Mouse (Mus musculus) neural tube, embryonic 14.5 days (tissue): Measurements from ENCODE around the gene Lgr5. TPM values are rescaled to one million over a fixed set of nuclear protein-coding genes. Genes with fewer than 3 reads are reported as not detected.
A peak's percentile ranks its signal among the peaks of the same experiment; 100 is the strongest.

Experiments used
- ATAC-seq: fragments of 200-750 bp; cut with Nextera tagmentation; 2 replicates; pipeline ENCODE4 v1.8.0; 2017; ENCODE audit warnings: low read depth, mild to moderate bottlenecking, moderate TSS enrichment, moderate library complexity
- H3K27ac ChIP-seq: fragments of 300-500 bp; sonication (generic); 2 replicates; pipeline ENCODE4 v1.5.1; 2014; ENCODE audit warnings: low read depth, mild to moderate bottlenecking, control low read depth, low read length, moderate library complexity, mixed read lengths
- H3K27me3 ChIP-seq: fragments of 300-500 bp; sonication (generic); 2 replicates; pipeline ENCODE4 v1.6.1; 2014; ENCODE audit warnings: low read length; ENCODE audit not compliant: control insufficient read depth, insufficient read depth
- H3K36me3 ChIP-seq: fragments of 300-500 bp; sonication (generic); 2 replicates; pipeline ENCODE4 v1.6.1; 2014; ENCODE audit warnings: low read length, mixed read lengths; ENCODE audit not compliant: control insufficient read depth, insufficient read depth
- H3K4me1 ChIP-seq: fragments of 300-500 bp; sonication (generic); 2 replicates; pipeline ENCODE4 v1.6.1; 2014; ENCODE audit warnings: low read length; ENCODE audit not compliant: control insufficient read depth, insufficient read depth
- H3K4me2 ChIP-seq: fragments of 300-500 bp; sonication (generic); 2 replicates; pipeline ENCODE4 v1.6.1; 2014; ENCODE audit warnings: mild to moderate bottlenecking, low read depth, low read length, control low read depth
- H3K4me3 ChIP-seq: fragments of 300-500 bp; sonication (generic); 2 replicates; pipeline ENCODE4 v1.5.1; 2014; ENCODE audit warnings: low read depth, low read length, control low read depth, mixed read lengths
- H3K9ac ChIP-seq: fragments of 300-500 bp; sonication (generic); replicated peaks from 2 replicates; pipeline ENCODE4 v1.6.1; 2014; ENCODE audit warnings: low read depth, mild to moderate bottlenecking, control low read depth, low read length, mixed read lengths
- H3K9me3 ChIP-seq: fragments of 300-500 bp; sonication (generic); 2 replicates; pipeline ENCODE4 v1.6.1; 2016; ENCODE audit warnings: low read length; ENCODE audit not compliant: control insufficient read depth
- WGBS: fragments of 180-500 bp; shearing (Covaris S2); extraction: QIAGEN DNeasy Blood & Tissue Kit; methylation state at CpG from one replicate; pipeline ENCODE4 v1.1.7; 2014; 5-methylcytosine and 5-hydroxymethylcytosine counted together
- polyA plus RNA-seq: library from polyadenylated mRNA; unstranded; fragments of >200 nt; fragmentation: Nextera tagmentation; extraction: Ambion mirVana; gene quantifications from 2 replicates; pipeline ENCODE4 v1.2.1, GENCODE M21; 2014

Lgr5 gene
- polyA plus RNA-seq, 1 experiment from 2014 or later: 5.3 TPM

DNA sequence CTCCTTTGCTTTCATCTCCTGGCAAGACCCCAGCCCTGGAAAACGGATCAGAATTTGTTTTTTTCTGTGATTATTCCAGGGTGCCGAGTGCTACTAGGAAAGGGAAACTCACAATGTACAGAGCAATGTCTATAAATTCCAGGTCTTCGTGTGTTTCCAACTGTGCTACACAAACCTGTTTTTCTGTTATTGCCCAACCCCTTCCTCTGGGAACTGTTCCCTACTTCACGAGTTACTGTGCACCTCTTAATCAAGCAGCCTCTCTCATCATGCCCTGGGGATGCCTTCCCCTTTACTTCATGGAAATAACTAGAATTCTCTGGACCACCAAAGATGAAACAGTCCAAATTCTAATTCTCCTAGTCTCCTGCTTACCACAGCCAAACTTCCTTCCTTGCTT, 58.7 kb downstream of the Lgr5 start:
- no peak overlapping the region for H3K9ac ChIP-seq
- 63% methylated on average over 4 of the region's 4 CpGs for WGBS

DNA sequence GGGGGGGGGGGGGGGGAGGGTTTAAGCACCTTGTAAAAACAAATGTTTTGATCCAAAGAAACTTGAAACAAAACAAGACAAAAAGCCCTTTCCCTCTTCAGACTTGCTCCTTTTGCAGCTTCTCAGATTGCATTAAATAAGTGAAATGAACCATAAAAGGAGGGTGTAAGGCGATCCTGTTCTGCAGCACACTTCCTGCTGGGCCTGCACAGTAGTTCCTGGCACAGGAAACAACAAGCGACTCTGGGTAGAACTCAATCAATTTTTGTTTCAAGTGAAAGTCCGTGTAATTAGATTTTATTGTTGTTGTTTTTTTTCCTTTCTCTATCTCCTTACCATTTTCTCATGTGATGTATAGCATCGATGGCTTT, 66.5 kb downstream of the Lgr5 start:
- H3K27ac ChIP-seq: no peak overlapping the region
- H3K9ac ChIP-seq: no peak overlapping the region
- no peak overlapping the region for H3K4me3 ChIP-seq
- H3K9me3 ChIP-seq: no peaks in the 10 kb centered on the region
- no peaks in the 10 kb centered on the region for H3K36me3 ChIP-seq
- no peak overlapping the region for H3K4me2 ChIP-seq
- 13% methylated on average over 4 of the region's 4 CpGs for WGBS
- no peaks in the 10 kb centered on the region for H3K4me1 ChIP-seq
- ATAC-seq: no peak
- H3K27me3 ChIP-seq: no peaks in the 10 kb centered on the region

More for the DNA sequence above, 58.7 kb downstream of the Lgr5 start:
- Histone ChIP-seq H3K36me3 (no peaks in the 10 kb centered on the region), H3K4me3 (no peak overlapping the region), H3K27me3 (no peaks in the 10 kb centered on the region), H3K4me2 (no peak overlapping the region), H3K27ac (no peak overlapping the region), H3K4me1 (no peaks in the 10 kb centered on the region), H3K9me3 (no peaks in the 10 kb centered on the region)
- no peak for ATAC-seq

DNA sequence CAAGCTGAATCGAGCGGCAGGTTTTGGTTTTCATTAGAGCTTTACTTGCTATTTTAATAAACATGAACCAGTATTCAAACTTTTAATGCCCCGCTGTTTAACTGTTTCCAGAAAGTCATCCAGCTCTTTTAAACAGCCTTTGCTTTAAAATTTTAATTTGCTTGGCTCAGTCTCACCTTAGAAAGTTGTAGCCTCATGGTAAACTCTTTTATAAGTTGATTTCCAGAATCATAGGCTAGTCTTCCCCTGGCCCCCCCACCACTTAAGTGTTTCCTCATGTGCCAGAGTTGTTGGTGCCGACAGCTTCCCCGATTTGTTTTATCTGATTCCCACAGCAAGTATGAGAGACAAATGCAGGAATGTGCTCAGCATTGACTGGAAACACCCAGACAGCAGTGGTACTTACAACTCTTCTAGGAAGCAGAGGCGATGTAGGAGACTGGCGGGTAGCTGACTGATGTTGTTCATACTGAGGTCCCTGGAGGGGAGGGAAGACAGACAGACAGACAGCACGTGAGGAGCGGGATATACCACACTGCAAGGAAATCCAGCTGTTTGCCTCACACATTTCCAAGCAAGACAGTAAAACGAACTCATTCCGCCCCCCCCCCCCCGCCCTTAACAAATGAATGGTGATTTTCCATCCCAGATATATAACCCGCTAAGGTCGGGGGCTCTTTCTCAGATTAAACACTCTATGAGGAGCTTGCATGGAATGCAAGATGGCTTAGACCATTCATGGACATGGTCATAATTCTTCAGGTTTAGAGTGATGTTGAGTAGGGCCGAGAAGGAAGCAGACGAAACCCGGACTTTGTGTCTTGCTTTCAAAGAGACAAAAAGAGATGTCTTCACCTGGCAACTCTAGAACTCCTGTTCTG, 67.1 kb downstream of the Lgr5 start:
- 34% methylated on average over 17 of the region's 17 CpGs for WGBS
- no peaks in the 10 kb centered on the region for H3K36me3 ChIP-seq
- no peak overlapping the region for H3K9ac ChIP-seq
- no peaks in the 10 kb centered on the region for H3K4me1 ChIP-seq
- ATAC-seq: no peak
- H3K9me3 ChIP-seq: no peaks in the 10 kb centered on the region
- H3K27me3 ChIP-seq: no peaks in the 10 kb centered on the region
- no peak overlapping the region for H3K4me3 ChIP-seq
- no peak overlapping the region for H3K4me2 ChIP-seq
- H3K27ac ChIP-seq: no peak overlapping the region

DNA sequence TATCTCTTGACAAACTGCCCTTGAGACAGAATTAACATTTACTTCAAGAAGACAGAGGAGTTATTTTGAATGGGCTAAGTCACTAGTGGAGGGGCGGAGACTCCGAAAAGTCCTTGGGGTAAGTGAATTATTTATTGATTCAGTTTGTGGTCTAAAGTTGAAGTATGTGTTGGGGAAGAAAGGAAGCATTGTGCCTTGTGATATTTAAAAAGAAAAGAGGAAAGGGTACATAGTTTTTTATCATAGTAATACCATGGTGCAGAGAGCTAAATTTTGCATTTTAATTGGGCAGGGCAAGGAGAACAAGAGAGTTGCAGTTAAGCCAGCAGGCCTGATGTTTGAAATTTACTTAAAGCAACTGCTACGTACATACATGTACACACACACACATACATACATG, 68.7 kb downstream of the Lgr5 start:
- Histone ChIP-seq H3K27me3 (no peaks in the 10 kb centered on the region), H3K4me2 (no peak overlapping the region), H3K9me3 (no peaks in the 10 kb centered on the region), H3K36me3 (no peaks in the 10 kb centered on the region), H3K4me3 (no peak overlapping the region), H3K9ac (no peak overlapping the region), H3K4me1 (no peaks in the 10 kb centered on the region), H3K27ac (no peak overlapping the region)
- no peak for ATAC-seq
- 75% methylated on average over 3 of the region's 3 CpGs for WGBS

GRCm38 (mm10) chr10:115515503-115515902, 72.1 kb downstream of the Lgr5 start:
- Histone ChIP-seq H3K27me3 (no peaks in the 10 kb centered on the region), H3K4me3 (no peak overlapping the region)
- WGBS: 92% methylated on average over 7 of the region's 7 CpGs

GRCm38 (mm10) chr10:115510959-115511358, 76.6 kb downstream of the Lgr5 start:
- no peaks in the 10 kb centered on the region for H3K4me1 ChIP-seq
- H3K9me3 ChIP-seq: no peaks in the 10 kb centered on the region
- H3K9ac ChIP-seq: no peak overlapping the region
- H3K4me2 ChIP-seq: no peak overlapping the region
- H3K36me3 ChIP-seq: no peaks in the 10 kb centered on the region
- no peak overlapping the region for H3K27ac ChIP-seq
- ATAC-seq: no peak
- 91% methylated on average over 5 of the region's 5 CpGs for WGBS
- H3K4me3 ChIP-seq: no peak overlapping the region
- no peaks in the 10 kb centered on the region for H3K27me3 ChIP-seq

More at GRCm38 (mm10) chr10:115515503-115515902, 72.1 kb downstream of the Lgr5 start:
- no peak for ATAC-seq
- no peaks in the 10 kb centered on the region for H3K9me3 ChIP-seq
- no peak overlapping the region for H3K4me2 ChIP-seq
- no peak overlapping the region for H3K27ac ChIP-seq
- no peak overlapping the region for H3K9ac ChIP-seq
- H3K36me3 ChIP-seq: no peaks in the 10 kb centered on the region
- no peaks in the 10 kb centered on the region for H3K4me1 ChIP-seq

GRCm38 (mm10) chr10:115505631-115506239, 81.8 kb downstream of the Lgr5 start:
- Histone ChIP-seq H3K4me1 (no peaks in the 10 kb centered on the region), H3K9me3 (no peaks in the 10 kb centered on the region), H3K9ac (no peak overlapping the region), H3K4me3 (no peak overlapping the region), H3K27ac (no peak overlapping the region), H3K27me3 (no peaks in the 10 kb centered on the region), H3K4me2 (no peak overlapping the region), H3K36me3 (no peaks in the 10 kb centered on the region)
- WGBS: 92% methylated on average over 16 of the region's 16 CpGs
- no peak for ATAC-seq

- no peak overlapping the region for H3K4me2 ChIP-seq
- no peaks in the 10 kb centered on the region for H3K36me3 ChIP-seq
- ATAC-seq: no peak
- H3K9me3 ChIP-seq: no peaks in the 10 kb centered on the region
- no peak overlapping the region for H3K27ac ChIP-seq
- H3K4me3 ChIP-seq: no peak overlapping the region
- no peaks in the 10 kb centered on the region for H3K4me1 ChIP-seq
- no peaks in the 10 kb centered on the region for H3K27me3 ChIP-seq
- WGBS: 93% methylated on average over 10 of the region's 10 CpGs
- H3K9ac ChIP-seq: no peak overlapping the region
Observed at GRCm38 (mm10) chr10:115505155-115505554, 82.4 kb downstream of the Lgr5 start.

- Histone ChIP-seq H3K4me1 (0 out of 2 replicates have a peak, but pooled peaks cover 5% of the 10 kb centered on the region), H3K4me2 (peak overlapping the region; percentile 35; the same call in 1 of the 2 replicates), H3K27me3 (no peaks in the 10 kb centered on the region), H3K4me3 (no peak overlapping the region), H3K9ac (no peak overlapping the region), H3K27ac (no peak overlapping the region), H3K9me3 (no peaks in the 10 kb centered on the region), H3K36me3 (no peaks in the 10 kb centered on the region)
- ATAC-seq: no peak
- WGBS: 14% methylated on average over 7 of the region's 7 CpGs
Observed at GRCm38 (mm10) chr10:115493778-115494141, 93.8 kb downstream of the Lgr5 start.
